Mouse (Mus musculus): Measurements from ENCODE around the gene Pald1.

GRCm38 (mm10) chr10:61383715-61384047, 351 bp upstream of the Pald1 start:
- TF ChIP-seq POLR2A (IDR thresholded peaks at IDR 0.05; ENCODE audit: low read depth, low read length) (no peak), CTCF (IDR thresholded peaks at IDR 0.05; ENCODE audit: extremely low read depth, insufficient read length, insufficient replicate concordance, low read depth, low read length) (no peak)
